Mouse (Mus musculus) small intestine, adult 2 months (tissue): ENCODE measurements around the gene Chrd. TPM values are rescaled to one million over a fixed set of nuclear protein-coding genes. Genes with fewer than 3 reads are reported as not detected.

Source experiments
- H3K27ac ChIP-seq: fragments of 200-500 bp; 2 replicates; pipeline ENCODE4 v1.5.1; 2012; ENCODE audit warnings: low read depth, low read length, control low read depth, inconsistent platforms; ENCODE audit not compliant: insufficient read depth
- H3K27me3 ChIP-seq: fragments of 200-500 bp; 2 replicates; pipeline ENCODE4 v1.6.1; 2012; ENCODE audit warnings: mild to moderate bottlenecking, moderate library complexity, low read length, inconsistent platforms; ENCODE audit not compliant: control insufficient read depth, insufficient read depth
- H3K36me3 ChIP-seq: fragments of 200-500 bp; 2 replicates; pipeline ENCODE4 v1.6.1; 2012; ENCODE audit warnings: mild to moderate bottlenecking, low read length, control low read depth, inconsistent platforms; ENCODE audit not compliant: control insufficient read depth, insufficient read depth
- H3K4me1 ChIP-seq: fragments of 200-500 bp; 2 replicates; pipeline ENCODE4 v1.6.1; 2012; ENCODE audit warnings: low read length, inconsistent platforms, mixed read lengths; ENCODE audit not compliant: control insufficient read depth, insufficient read depth, insufficient read length
- H3K4me3 ChIP-seq: fragments of 200-500 bp; 2 replicates; pipeline ENCODE4 v1.5.1; 2012; ENCODE audit warnings: low read depth, mild to moderate bottlenecking, control low read depth, inconsistent platforms, low read length, moderate library complexity
- CTCF ChIP-seq: fragments of 200-500 bp; IDR thresholded peaks from 2 replicates; pipeline ENCODE4 v1.5.1; 2012; ENCODE audit warnings: low read depth, mild to moderate bottlenecking, control low read depth, inconsistent platforms, low read length, moderate library complexity, mixed read lengths; ENCODE audit not compliant: insufficient replicate concordance, insufficient read length; ENCODE audit errors: extremely low read depth
- POLR2A ChIP-seq: fragments of 200-500 bp; IDR thresholded peaks from 2 replicates; pipeline ENCODE4 v1.6.1; 2012; ENCODE audit warnings: low read depth, mild to moderate bottlenecking, control low read depth, inconsistent platforms, low read length, moderate library complexity
- WGBS: fragments of 180-500 bp; shearing (Covaris S2); methylation state at CpG from one replicate; pipeline ENCODE4 v1.1.7; 2018; 5-methylcytosine and 5-hydroxymethylcytosine counted together
- polyA plus RNA-seq: library from polyadenylated mRNA; depleted of rRNA; stranded (reverse); fragments of >200 nt; gene quantifications from 2 replicates; pipeline ENCODE4 v1.2.3, GENCODE M21; 2012

Gene Chrd
- polyA plus RNA-seq, 1 experiment: 3.3 TPM

DNA sequence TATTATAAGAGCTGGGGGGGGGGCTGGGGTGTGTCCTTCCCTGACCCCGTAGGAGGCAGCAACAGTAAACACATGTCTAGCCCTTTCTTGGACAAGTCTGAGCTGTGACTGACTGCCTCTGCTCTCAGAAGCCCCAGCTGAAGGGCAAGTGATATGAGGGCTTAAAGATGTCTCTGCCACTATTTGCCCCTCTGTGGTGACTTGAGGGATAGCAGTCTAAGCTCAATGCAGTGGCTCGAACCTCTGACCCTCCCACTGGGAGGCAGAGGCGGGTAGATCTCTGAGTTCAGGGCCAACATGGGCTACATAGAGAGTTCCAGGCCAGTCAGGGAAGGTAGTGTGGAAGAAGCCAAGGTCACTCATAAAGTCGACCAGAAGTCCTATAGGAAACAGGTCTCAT, 22.1 kb upstream of the Chrd start:
- Histone ChIP-seq H3K36me3 (peaks cover 58% of the 10 kb centered on the region), H3K4me1 (peaks cover 6% of the 10 kb centered on the region), H3K27me3 (no peaks in the 10 kb centered on the region), H3K4me3 (no peak overlapping the region), H3K27ac (no peak overlapping the region)
- no peak for TF ChIP-seq CTCF
- no peak for TF ChIP-seq POLR2A
- 73% methylated on average over 4 of the region's 4 CpGs for WGBS

DNA sequence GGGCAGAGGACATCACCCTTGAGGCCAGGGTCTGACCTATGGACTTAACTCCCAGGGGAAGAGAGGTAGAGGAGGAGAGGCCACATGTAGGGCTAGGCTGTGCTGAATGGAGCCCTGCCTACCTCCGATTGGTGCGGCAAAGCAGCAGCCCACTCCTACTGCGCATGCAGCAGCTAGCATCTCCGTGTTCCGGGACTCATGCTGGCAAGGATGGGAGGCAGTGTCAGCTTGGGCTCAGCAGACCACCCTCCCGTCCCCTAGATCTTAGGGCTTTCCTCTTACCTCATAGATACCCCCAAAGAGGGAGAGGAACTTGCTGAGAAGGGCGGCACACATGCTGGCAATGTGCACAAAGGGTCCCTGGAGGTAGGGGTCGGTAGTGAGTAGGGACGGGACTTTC, 20.7 kb upstream of the Chrd start:
- no peaks in the 10 kb centered on the region for H3K27me3 ChIP-seq
- no peak overlapping the region for H3K27ac ChIP-seq
- 90% methylated on average over 9 of the region's 9 CpGs for WGBS
- no peak overlapping the region for H3K4me3 ChIP-seq
- peaks cover 6% of the 10 kb centered on the region for H3K4me1 ChIP-seq
- H3K36me3 ChIP-seq: peaks cover 48% of the 10 kb centered on the region
- TF ChIP-seq CTCF (no peak), POLR2A (no peak)

DNA sequence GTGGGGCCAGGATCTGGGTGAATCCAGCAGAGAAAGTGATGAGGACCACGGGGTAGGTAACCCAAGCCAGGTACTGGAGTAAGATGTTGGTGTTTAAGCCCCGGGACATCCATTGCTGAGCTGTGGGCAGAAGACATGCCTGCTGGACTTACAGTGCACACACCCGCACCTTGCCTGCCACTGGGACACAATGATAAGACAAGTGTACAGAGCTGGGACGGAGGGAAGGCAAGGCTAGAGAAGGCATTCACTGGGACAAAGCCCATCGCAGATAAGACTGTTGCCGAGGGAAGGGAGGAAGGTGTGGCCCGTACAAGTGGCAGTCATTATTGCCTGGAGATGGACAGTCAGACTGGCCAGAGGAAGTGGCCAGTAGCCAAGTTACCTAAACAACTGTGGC, 20.0 kb upstream of the Chrd start:
- TF ChIP-seq CTCF (no peak), POLR2A (no peak)
- peaks cover 42% of the 10 kb centered on the region for H3K36me3 ChIP-seq
- H3K4me3 ChIP-seq: no peak overlapping the region
- H3K27ac ChIP-seq: no peak overlapping the region
- 64% methylated on average over 7 of the region's 7 CpGs for WGBS
- peaks cover 6% of the 10 kb centered on the region for H3K4me1 ChIP-seq
- no peaks in the 10 kb centered on the region for H3K27me3 ChIP-seq

DNA sequence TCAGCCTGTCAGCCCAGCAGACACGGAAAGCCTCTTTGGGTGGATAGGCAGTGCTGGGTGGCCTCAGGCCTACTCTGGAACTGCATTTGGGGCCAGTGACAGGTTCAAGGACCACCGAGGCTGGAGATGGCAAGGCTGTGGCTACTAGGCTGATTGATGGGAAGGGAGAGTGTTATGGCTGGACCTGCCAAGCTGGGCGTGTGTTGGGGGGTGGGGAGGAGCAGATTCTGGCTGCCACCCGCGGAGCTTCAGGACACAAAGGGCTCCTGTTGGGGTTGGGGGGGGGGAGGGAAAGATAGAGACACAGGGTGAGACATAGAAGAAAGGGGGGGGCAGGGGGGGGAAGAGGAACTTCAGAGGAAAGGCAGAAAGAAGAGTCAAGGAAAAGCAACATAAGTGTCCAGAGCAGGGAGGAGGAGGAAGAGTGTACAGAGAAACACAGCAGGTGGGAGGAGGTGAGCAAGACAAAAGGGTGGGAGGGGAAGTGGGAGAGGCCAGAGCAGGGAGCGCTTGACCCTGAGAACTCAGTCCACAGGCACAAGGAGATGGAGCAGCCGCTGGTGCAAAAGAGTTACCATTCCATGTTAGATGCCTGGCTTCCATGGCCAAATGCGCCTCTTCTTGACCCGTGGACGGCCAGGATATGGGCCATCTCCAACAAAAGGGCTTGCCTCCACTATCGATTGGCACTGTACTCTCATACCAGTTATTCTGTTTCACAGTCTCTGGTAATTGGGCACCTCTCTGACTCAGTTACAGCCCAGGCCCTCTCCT, 18.4 kb upstream of the Chrd start:
- Histone ChIP-seq H3K27me3 (no peaks in the 10 kb centered on the region), H3K4me3 (peak overlapping the region; percentile 79), H3K36me3 (peaks cover 27% of the 10 kb centered on the region), H3K27ac (peak overlapping the region; percentile 91), H3K4me1 (peaks cover 6% of the 10 kb centered on the region)
- TF ChIP-seq POLR2A (no peak), CTCF (no peak)
- WGBS: 24% methylated on average over 11 of the region's 11 CpGs

DNA sequence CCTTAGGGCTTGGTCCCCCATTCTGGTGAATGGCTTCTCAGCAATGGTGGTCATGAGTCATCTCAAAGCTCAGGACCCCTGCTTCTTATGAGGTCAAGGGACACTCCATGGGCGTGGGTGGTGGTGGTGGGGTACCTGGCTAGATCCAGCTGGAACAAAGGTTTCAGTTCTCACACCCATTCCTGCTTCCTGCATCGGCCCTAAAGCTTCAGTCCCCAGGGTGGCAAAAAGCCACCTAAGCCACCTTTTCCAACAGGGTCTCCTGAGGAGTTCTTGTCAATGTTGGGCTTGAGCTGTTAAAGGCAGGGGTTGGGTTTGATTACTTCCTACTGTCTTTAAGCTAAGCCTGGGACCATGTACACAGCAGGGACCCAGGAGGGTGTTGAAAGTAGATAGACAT, 17.8 kb upstream of the Chrd start:
- WGBS: 23% methylated on average over 2 of the region's 2 CpGs

DNA sequence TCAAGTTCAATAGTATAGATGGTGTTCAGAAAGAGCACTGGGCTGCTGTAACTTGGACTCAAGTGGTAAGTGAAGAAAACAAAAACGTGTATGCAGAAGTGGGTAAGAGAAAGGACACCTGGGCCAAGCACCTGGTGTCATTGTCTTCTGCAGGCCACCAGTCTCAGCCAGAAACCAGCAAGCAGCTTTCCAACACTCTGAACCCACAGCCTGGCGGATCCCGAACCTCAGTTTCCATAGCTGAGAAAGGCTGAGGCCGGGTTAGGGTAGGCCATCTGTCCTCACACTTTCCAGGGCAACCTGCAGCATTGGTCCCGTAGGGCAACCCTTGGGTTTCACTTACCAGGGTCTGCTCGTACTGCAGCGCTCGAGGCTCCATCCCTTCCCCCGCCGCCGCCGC, 17.4 kb upstream of the Chrd start:
- WGBS: 2% methylated on average over 12 of the region's 12 CpGs
- Histone ChIP-seq H3K27ac (peak overlapping the region; percentile 91), H3K4me1 (peaks cover 6% of the 10 kb centered on the region; the same call in 1 of the 2 replicates), H3K36me3 (peaks cover 21% of the 10 kb centered on the region), H3K4me3 (peak overlapping the region; percentile 79), H3K27me3 (no peaks in the 10 kb centered on the region)
- no peak for TF ChIP-seq POLR2A
- no peak for TF ChIP-seq CTCF

More for the DNA sequence above, 17.8 kb upstream of the Chrd start:
- TF ChIP-seq POLR2A (no peak), CTCF (no peak)
- no peaks in the 10 kb centered on the region for H3K27me3 ChIP-seq
- peaks cover 21% of the 10 kb centered on the region for H3K36me3 ChIP-seq
- peak overlapping the region; percentile 79 for H3K4me3 ChIP-seq
- H3K27ac ChIP-seq: peak overlapping the region; percentile 91
- peaks cover 6% of the 10 kb centered on the region for H3K4me1 ChIP-seq

DNA sequence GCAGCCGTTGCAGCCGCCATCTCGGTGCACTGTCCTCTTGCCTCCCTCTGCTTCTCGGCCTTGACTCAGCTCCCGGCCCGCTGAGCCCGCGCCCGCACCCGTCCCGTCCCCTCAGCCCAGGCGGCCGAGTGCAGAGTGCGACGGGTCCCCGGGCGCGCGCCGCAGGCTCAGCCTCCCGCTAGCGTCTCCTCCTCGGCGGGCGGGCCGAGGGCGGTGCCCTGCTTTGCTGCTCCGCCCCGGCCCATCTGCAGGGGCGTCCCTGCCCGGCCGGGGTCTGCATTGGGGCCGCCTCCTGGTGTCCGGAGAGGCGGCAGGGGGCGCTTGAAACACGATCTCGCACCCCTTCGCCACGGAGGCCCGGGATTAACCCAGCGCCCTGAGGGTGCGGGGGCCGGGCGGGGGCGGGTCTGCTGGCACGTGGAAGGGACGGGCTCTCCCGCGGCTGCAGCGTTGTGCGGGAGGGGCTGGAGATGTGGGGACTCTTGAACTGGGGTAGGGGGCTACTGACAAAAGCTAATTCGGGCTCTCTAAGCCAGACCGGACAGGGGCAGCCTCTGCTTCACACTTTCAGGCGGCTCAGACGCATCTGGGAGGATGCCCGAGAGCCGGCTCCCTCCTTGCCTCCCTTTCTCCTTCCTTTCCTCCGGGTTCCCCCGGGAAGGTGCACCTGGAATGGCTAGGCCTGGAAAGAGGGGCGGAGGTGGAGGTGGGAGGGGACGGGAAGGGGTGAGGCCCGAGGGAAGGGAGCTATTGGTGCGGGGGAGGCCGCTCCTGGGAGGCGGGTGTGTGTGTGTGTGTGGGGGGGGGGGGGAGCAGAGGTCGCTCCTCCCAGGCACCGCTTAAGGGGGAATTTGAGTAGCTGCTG, 16.7 kb upstream of the Chrd start:
- H3K4me1 ChIP-seq: peaks cover 6% of the 10 kb centered on the region; the same call in 1 of the 2 replicates
- peak overlapping the region; percentile 79 for H3K4me3 ChIP-seq
- peak overlapping the region; percentile 100 for H3K27ac ChIP-seq
- TF ChIP-seq POLR2A (peak; percentile 81), CTCF (no peak)
- peaks cover 19% of the 10 kb centered on the region for H3K36me3 ChIP-seq
- WGBS: under 1% methylated on average over 67 of the region's 68 CpGs
- H3K27me3 ChIP-seq: no peaks in the 10 kb centered on the region
